Mouse (Mus musculus) right cerebral cortex, postnatal 25 days (tissue): ENCODE measurements around the gene Pitpnc1.
"Not testable (repeated sequence)": the region's sequence is repeated elsewhere in the genome, so short reads cannot be mapped to it uniquely, and the experiment has no call there.

Source experiments
- DNase-seq: peaks from one replicate; pipeline ENCODE4 v3.0.0; 2022

The Pitpnc1 gene

GRCm38 (mm10) chr11:107470521-107471041 lies at the start of gene Pitpnc1:
Gene Pitpnc1, minus strand, starts transcription at chr11:107470699.
- peak; percentile 88 for DNase-seq

- DNase-seq = no peak
Measured at GRCm38 (mm10) chr11:107518645-107519429, 48.3 kb upstream of the Pitpnc1 start.

- DNase-seq = no peak
Measured at GRCm38 (mm10) chr11:107516387-107516786, 45.9 kb upstream of the Pitpnc1 start.

- no peak for DNase-seq
Measured at GRCm38 (mm10) chr11:107513047-107513446, 42.5 kb upstream of the Pitpnc1 start.

GRCm38 (mm10) chr11:107511954-107512353 lies 41.5 kb upstream of the Pitpnc1 start:
- peak; percentile 37 for DNase-seq

GRCm38 (mm10) chr11:107510362-107511269 lies 40.1 kb upstream of the Pitpnc1 start:
- no peak for DNase-seq

- DNase-seq = no peak
Measured at GRCm38 (mm10) chr11:107509631-107510338, 39.3 kb upstream of the Pitpnc1 start.

- DNase-seq = no peak
Measured at GRCm38 (mm10) chr11:107506260-107506659, 35.8 kb upstream of the Pitpnc1 start.

GRCm38 (mm10) chr11:107504364-107504763 lies 33.9 kb upstream of the Pitpnc1 start:
- DNase-seq = not testable (repeated sequence)

- no peak for DNase-seq
Measured at GRCm38 (mm10) chr11:107502801-107503200, 32.3 kb upstream of the Pitpnc1 start.

GRCm38 (mm10) chr11:107484341-107484740 lies 13.8 kb upstream of the Pitpnc1 start:
- DNase-seq = no peak

- DNase-seq = no peak
Measured at GRCm38 (mm10) chr11:107479862-107480203, 9.3 kb upstream of the Pitpnc1 start.

- peak; percentile 92 for DNase-seq
Measured at GRCm38 (mm10) chr11:107479053-107479861, 8.8 kb upstream of the Pitpnc1 start, which contains the start of gene Psmd12. Gene Psmd12, plus strand, starts transcription at chr11:107479484.

- DNase-seq = no peak
Measured at GRCm38 (mm10) chr11:107473137-107473820, 2.8 kb upstream of the Pitpnc1 start.

GRCm38 (mm10) chr11:107472304-107472703 lies 1.8 kb upstream of the Pitpnc1 start:
- no peak for DNase-seq

- no peak for DNase-seq
Measured at GRCm38 (mm10) chr11:107471071-107471720, 697 bp upstream of the Pitpnc1 start.

GRCm38 (mm10) chr11:107469523-107470371 lies 752 bp downstream of the Pitpnc1 start:
- peak; percentile 70 for DNase-seq

- peak; percentile 80 for DNase-seq
Measured at GRCm38 (mm10) chr11:107469031-107469522, 1.4 kb downstream of the Pitpnc1 start.

GRCm38 (mm10) chr11:107468252-107469030 lies 2.1 kb downstream of the Pitpnc1 start:
- DNase-seq = no peak
